Mouse (Mus musculus) CH12.LX (cell line): Measurements from ENCODE around the gene Mapk8. TPM values are rescaled to one million over a fixed set of nuclear protein-coding genes. Genes with fewer than 3 reads are reported as not detected.

Source experiments
- DNase-seq: peaks from one replicate; pipeline ENCODE4 v3.0.0-alpha.2; 2013; ENCODE audit errors: extremely low read depth
- H3K27ac ChIP-seq: 2 replicates; pipeline ENCODE4 v1.5.1; 2012; ENCODE audit warnings: low read depth, mild to moderate bottlenecking, control low read depth, moderate library complexity; ENCODE audit not compliant: insufficient read depth
- H3K27me3 ChIP-seq: replicated peaks from 2 replicates; pipeline ENCODE3; 2012; ENCODE audit warnings: inconsistent platforms
- H3K36me3 ChIP-seq, 2 experiments: replicated peaks in 1 of 2; 2 replicates each; pipeline versions ENCODE3 to v1.6.1; 2012; ENCODE audit warnings: inconsistent platforms in 1 of 2, low read length in 1 of 2, mild to moderate bottlenecking in 1 of 2, mixed read lengths in 1 of 2, moderate library complexity in 1 of 2; ENCODE audit not compliant: control insufficient read depth in 1 of 2, insufficient read depth in 1 of 2
- H3K4me1 ChIP-seq, 2 experiments: 2 replicates each; pipeline ENCODE4 v1.6.1; 2012; ENCODE audit warnings: inconsistent platforms in 1 of 2, moderate library complexity in 1 of 2; ENCODE audit not compliant: insufficient read depth in 2 of 2, control insufficient read depth in 1 of 2
- H3K4me2 ChIP-seq: 2 replicates; pipeline ENCODE4 v1.6.1; 2012; ENCODE audit warnings: low read depth, mild to moderate bottlenecking, control low read depth; ENCODE audit not compliant: poor library complexity, insufficient read depth, severe bottlenecking
- H3K4me3 ChIP-seq, 3 experiments: fragments of 150-350 bp in 1 of 3; sonication (generic) in 1 of 3; replicated peaks in 1 of 3; 2 replicates each; pipeline versions ENCODE3 to v1.5.1; 2011 to 2012; ENCODE audit warnings: low read depth in 2 of 3, low read length in 2 of 3, mild to moderate bottlenecking in 2 of 3, moderate library complexity in 2 of 3, control low read depth in 1 of 3, improper control_type of control experiment in 1 of 3, inconsistent platforms in 1 of 3, mixed read lengths in 1 of 3; ENCODE audit not compliant: poor library complexity in 1 of 3
- H3K79me2 ChIP-seq: replicated peaks from 2 replicates; pipeline ENCODE4 v1.6.1; 2012; ENCODE audit warnings: mild to moderate bottlenecking, moderate library complexity; ENCODE audit not compliant: control insufficient read depth, poor library complexity, insufficient read depth, severe bottlenecking; ENCODE audit errors: extremely low read depth
- H3K9ac ChIP-seq: 2 replicates; pipeline ENCODE4 v1.6.1; 2012; ENCODE audit warnings: low read depth, mild to moderate bottlenecking, control low read depth, moderate library complexity; ENCODE audit not compliant: insufficient read depth
- H3K9me3 ChIP-seq: replicated peaks from 2 replicates; pipeline ENCODE3; 2012; ENCODE audit warnings: low read length, inconsistent platforms, mixed read lengths
- BHLHE40 ChIP-seq: IDR thresholded peaks from 2 replicates; pipeline ENCODE4 v1.6.1; 2011; ENCODE audit warnings: mild to moderate bottlenecking, low read depth, low read length, improper control_type of control experiment
- CHD1 ChIP-seq: IDR thresholded peaks from 2 replicates; pipeline ENCODE4 v1.6.1; 2012; ENCODE audit warnings: low read depth, low read length, improper control_type of control experiment, inconsistent platforms
- CHD2 ChIP-seq: IDR thresholded peaks from 2 replicates; pipeline ENCODE4 v1.6.1; 2011; ENCODE audit warnings: low read length, improper control_type of control experiment
- EP300 ChIP-seq: IDR thresholded peaks from 2 replicates; pipeline ENCODE4 v1.6.1; 2011; ENCODE audit warnings: low read length, improper control_type of control experiment
- ETS1 ChIP-seq: conservative IDR thresholded peaks from 2 replicates; pipeline ENCODE4 v1.6.1; 2012; ENCODE audit warnings: low read depth, mild to moderate bottlenecking, inconsistent platforms, low read length, improper control_type of control experiment, moderate library complexity
- JUND ChIP-seq: conservative IDR thresholded peaks from 2 replicates; pipeline ENCODE4 v1.6.1; 2011; ENCODE audit warnings: low read depth, low read length, improper control_type of control experiment
- MAFK ChIP-seq: IDR thresholded peaks from 2 replicates; pipeline ENCODE4 v1.6.1; 2011; ENCODE audit warnings: low read length, improper control_type of control experiment; ENCODE audit not compliant: insufficient replicate concordance
- MAZ ChIP-seq: IDR thresholded peaks from 2 replicates; pipeline ENCODE4 v1.6.1; 2012; ENCODE audit warnings: low read depth, mild to moderate bottlenecking, inconsistent platforms, low read length, improper control_type of control experiment, moderate library complexity
- MXI1 ChIP-seq: IDR thresholded peaks from 2 replicates; pipeline ENCODE4 v1.6.1; 2011; ENCODE audit warnings: mild to moderate bottlenecking, low read depth, low read length, improper control_type of control experiment
- POLR2A ChIP-seq: IDR thresholded peaks from 2 replicates; pipeline ENCODE4 v1.6.1; 2011; ENCODE audit warnings: low read depth, mild to moderate bottlenecking, improper control_type of control experiment, low read length
- POLR2AphosphoS2 ChIP-seq: IDR thresholded peaks from 2 replicates; pipeline ENCODE4 v1.6.1; 2011; ENCODE audit warnings: low read depth, low read length, improper control_type of control experiment
- RCOR1 ChIP-seq: conservative IDR thresholded peaks from 2 replicates; pipeline ENCODE4 v1.6.1; 2012; ENCODE audit warnings: low read depth, mild to moderate bottlenecking, inconsistent platforms, low read length, improper control_type of control experiment
- SIN3A ChIP-seq: IDR thresholded peaks from 2 replicates; pipeline ENCODE4 v1.6.1; 2012; ENCODE audit warnings: low read length, improper control_type of control experiment, inconsistent platforms
- TBP ChIP-seq: conservative IDR thresholded peaks from 2 replicates; pipeline ENCODE4 v1.6.1; 2011; ENCODE audit warnings: low read depth, low read length, improper control_type of control experiment
- USF1 ChIP-seq: IDR thresholded peaks from 2 replicates; pipeline ENCODE4 v1.6.1; 2014; ENCODE audit warnings: low read depth, mild to moderate bottlenecking, inconsistent platforms, low read length, improper control_type of control experiment
- USF2 ChIP-seq: conservative IDR thresholded peaks from 2 replicates; pipeline ENCODE4 v1.6.1; 2011; ENCODE audit warnings: low read depth, low read length, improper control_type of control experiment
- ZC3H11A ChIP-seq: IDR thresholded peaks from 2 replicates; pipeline ENCODE4 v1.6.1; 2012; ENCODE audit warnings: low read depth, mild to moderate bottlenecking, inconsistent platforms, low read length, improper control_type of control experiment
- ZKSCAN1 ChIP-seq: IDR thresholded peaks from 2 replicates; pipeline ENCODE4 v1.6.1; 2012; ENCODE audit warnings: low read depth, inconsistent platforms, low read length, improper control_type of control experiment, borderline replicate concordance
- ZNF384 ChIP-seq: IDR thresholded peaks from 2 replicates; pipeline ENCODE4 v1.6.1; 2012; ENCODE audit warnings: low read depth, low read length, improper control_type of control experiment, inconsistent platforms
- dilution Hi-C: fragments of 300-500 bp; cut with MboI; formaldehyde crosslinking; loops from 2 replicates; pipeline ENCODE4 v1.14.3; 2020; ENCODE audit warnings: low sequenced_read_pairs; ENCODE audit not compliant: extremely low pct_unique_long_range_greater_than_20kb, extremely low pct_ligation_motif_present
- in situ Hi-C: fragments of 300-500 bp; cut with MboI; formaldehyde crosslinking; loops from 3 replicates; pipeline ENCODE4 v1.14.3; 2019; ENCODE audit warnings: low sequenced_read_pairs, low pct_ligation_motif_present, low pct_unique_long_range_greater_than_20kb, mixed read lengths
- polyA plus RNA-seq: library from polyadenylated mRNA; unstranded; fragments of >175 nt; gene quantifications from 2 replicates; pipeline ENCODE4 v1.2.1, GENCODE M21; 2012; ENCODE audit warnings: low read depth; ENCODE audit not compliant: insufficient read length
- total RNA-seq, 2 experiments: library from RNA; depleted of rRNA; stranded (reverse); fragments of 300-350 nt in 1 of 2; fragments of >200 nt in 1 of 2; gene quantifications; 2 replicates each; pipeline ENCODE4 v1.2.3; 2012 to 2014

The Mapk8 gene
- total and polyA plus RNA-seq, 3 experiments, result 9.1 to 33.4 (median 21.9) TPM

DNA sequence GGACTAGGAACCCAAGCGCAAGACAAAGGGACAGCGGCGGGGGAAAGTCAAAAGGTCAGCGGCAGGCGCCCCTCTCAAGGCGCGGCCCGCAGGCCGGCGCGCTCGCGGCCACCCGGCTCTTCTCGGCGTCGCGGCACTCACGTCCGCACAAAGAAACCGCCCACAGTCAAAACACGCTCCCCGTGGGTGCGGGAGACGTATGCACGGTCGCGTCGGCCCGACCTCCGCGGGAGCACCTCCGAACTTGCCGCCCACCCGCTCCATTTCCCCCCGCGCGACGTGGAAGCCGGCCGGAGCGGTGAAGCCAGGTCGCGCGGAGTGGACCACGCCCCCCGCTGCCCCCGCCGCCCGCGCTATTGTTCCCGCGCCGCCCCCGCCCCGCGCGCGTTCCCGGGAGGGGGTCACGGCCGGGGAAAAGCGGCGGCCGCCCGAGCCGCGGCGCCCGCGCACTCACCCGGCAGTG, 366 bp downstream of the Mapk8 start:
- H3K27me3 ChIP-seq, result peaks cover 44% of the 10 kb centered on the region
- H3K4me3 ChIP-seq, result peak overlapping the region; percentile 57 to 99 (median 86)
- no peaks in the 10 kb centered on the region for H3K36me3 ChIP-seq
- peak; percentile 37 for TF ChIP-seq SIN3A
- no peak for TF ChIP-seq MAFK
- H3K9ac ChIP-seq, result peak overlapping the region; percentile 93
- H3K9me3 ChIP-seq, result no peaks in the 10 kb centered on the region
- dilution Hi-C loops (no loop called here), in situ Hi-C loops (no loop called here)
- no peaks in the 10 kb centered on the region for H3K79me2 ChIP-seq
- no peak for DNase-seq
- H3K27ac ChIP-seq, result no peak overlapping the region
- H3K4me2 ChIP-seq, result peak overlapping the region; percentile 78
- peaks cover 7 to 18% of the 10 kb centered on the region in 2 experiments; a peak in 3 of 4 replicates for H3K4me1 ChIP-seq

- in situ Hi-C loops, result no loop called here
- no peaks in the 10 kb centered on the region for H3K36me3 ChIP-seq
- H3K4me1 ChIP-seq, result peaks cover 7 to 18% of the 10 kb centered on the region in 2 experiments; a peak in 3 of 4 replicates
- no peaks in the 10 kb centered on the region for H3K79me2 ChIP-seq
- H3K4me2 ChIP-seq, result peak overlapping the region; percentile 78
- dilution Hi-C loops, result no loop called here
- no peak for DNase-seq
- H3K4me3 ChIP-seq, result peak overlapping the region; percentile 57 to 99 (median 86)
- no peak for TF ChIP-seq EP300
- TF ChIP-seq POLR2A, result no peak
- TF ChIP-seq ZC3H11A, result no peak
- TF ChIP-seq CHD2, result no peak
- no peak for TF ChIP-seq USF2
- TF ChIP-seq MXI1, result no peak
- TF ChIP-seq JUND, result no peak
- TF ChIP-seq POLR2AphosphoS2, result no peak
- TF ChIP-seq MAZ, result no peak
- TF ChIP-seq ETS1, result no peak
- TF ChIP-seq RCOR1, result no peak
- TF ChIP-seq USF1, result no peak
- no peak for TF ChIP-seq BHLHE40
- no peak for TF ChIP-seq ZKSCAN1
- TF ChIP-seq TBP, result no peak
- no peak for TF ChIP-seq ZNF384
- TF ChIP-seq CHD1, result no peak
- H3K9ac ChIP-seq, result peak overlapping the region; percentile 93
- H3K9me3 ChIP-seq, result no peaks in the 10 kb centered on the region
- peaks cover 38% of the 10 kb centered on the region for H3K27me3 ChIP-seq
- H3K27ac ChIP-seq, result no peak overlapping the region
These were observed 996 bp downstream of the Mapk8 start for GRCm38 (mm10) chr14:33445962-33446361.
